Mouse (Mus musculus) cerebellum, adult (tissue): ENCODE data around the gene Sipa1l1.

Experiments
- ATAC-seq: cut with Nextera tagmentation; 2 replicates; pipeline ENCODE4 v1.9.2; 2017; ENCODE audit warnings: mild to moderate bottlenecking, moderate library complexity, mixed read lengths; ENCODE audit not compliant: insufficient number of reproducible peaks, low FRiP score, low TSS enrichment

The Sipa1l1 gene

DNA sequence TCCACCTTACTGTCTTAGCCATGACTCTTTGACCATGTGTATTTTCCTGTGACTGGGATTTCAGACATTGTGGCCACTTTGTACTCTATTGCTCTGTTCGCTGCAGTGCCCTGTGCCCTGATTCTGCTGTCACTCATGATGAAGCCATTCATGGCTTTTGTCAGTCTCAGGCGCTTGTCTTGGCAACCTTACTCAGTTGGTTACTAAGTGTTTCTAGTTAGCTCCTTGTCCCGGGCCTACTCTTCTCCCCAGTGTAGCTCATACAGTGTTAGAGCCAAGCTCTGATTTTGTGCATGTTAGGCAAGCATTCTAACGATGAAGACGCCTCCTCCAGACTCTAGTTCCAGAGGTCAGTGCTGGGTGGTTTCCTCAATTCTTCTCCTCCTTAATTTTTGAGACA is 155.5 kb downstream of the Sipa1l1 start:
- ATAC-seq: no peak

GRCm38 (mm10) chr12:82325502-82325901 is 156.4 kb downstream of the Sipa1l1 start:
- no peak for ATAC-seq

DNA sequence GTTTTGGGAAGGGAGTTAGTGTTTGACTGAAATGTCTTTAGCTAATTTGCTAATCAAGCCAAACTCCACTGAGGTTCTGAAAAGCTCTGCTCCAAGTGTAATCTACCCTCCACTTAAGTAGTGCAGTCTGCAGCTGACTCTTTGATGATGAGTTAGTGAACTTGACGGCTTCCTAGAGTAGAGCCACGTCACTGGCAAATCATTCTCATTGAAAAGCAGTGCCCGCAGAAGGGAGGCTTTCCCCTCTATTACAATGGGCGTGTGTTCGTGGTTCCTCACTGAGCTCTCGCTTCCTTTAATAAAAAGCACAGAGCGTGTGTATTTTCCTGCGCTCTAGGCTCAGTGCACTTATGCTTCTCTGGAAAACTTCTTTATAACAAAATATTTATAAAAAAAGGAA is 157.3 kb downstream of the Sipa1l1 start:
- ATAC-seq: no peak

DNA sequence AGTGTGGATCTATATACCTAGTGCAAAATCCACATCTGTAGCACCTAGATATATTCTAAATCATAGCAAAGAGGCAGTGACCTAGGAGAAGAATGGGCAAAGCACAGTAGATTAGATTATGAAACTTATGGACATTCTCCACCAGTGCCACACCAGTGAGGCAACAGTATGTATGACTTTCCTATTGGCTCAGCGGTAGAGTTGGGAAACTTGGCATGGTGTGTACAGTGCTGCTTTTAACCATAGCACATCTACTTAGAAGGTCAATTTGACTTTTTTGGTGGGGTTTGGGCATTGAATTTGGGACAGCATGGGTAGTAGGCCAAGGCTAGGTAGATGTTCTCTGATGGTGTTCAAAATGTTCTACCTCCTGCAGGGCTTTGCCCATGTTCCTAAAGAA is 159.0 kb downstream of the Sipa1l1 start:
- ATAC-seq: no peak

GRCm38 (mm10) chr12:82332836-82333614 is 163.9 kb downstream of the Sipa1l1 start:
- no peak for ATAC-seq

DNA sequence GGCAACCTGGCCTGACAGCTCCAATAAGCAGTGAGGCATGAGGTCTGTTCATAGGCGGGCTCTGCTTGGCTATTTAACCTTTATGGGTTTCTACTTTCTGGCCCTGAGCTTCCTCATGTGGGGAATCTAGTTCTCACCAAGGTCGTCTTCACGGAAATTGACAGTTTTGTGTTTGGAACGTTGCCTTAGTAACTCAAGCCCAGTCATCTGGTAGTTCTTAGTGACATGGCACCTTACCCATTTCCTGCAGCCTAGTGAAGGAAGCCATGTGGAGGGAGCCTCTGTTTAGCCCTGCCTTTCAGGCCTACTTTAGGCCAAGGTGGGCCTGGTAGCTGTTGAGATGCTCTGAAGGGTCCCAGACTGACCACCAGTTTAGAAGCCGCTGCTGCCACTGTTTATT is 164.9 kb downstream of the Sipa1l1 start:
- no peak for ATAC-seq

GRCm38 (mm10) chr12:82334550-82334949 is 165.4 kb downstream of the Sipa1l1 start:
- ATAC-seq: no peak

- no peak for ATAC-seq
Measured at GRCm38 (mm10) chr12:82335095-82335494, 166.0 kb downstream of the Sipa1l1 start.

- no peak for ATAC-seq
Measured at GRCm38 (mm10) chr12:82338550-82338949, 169.4 kb downstream of the Sipa1l1 start.

DNA sequence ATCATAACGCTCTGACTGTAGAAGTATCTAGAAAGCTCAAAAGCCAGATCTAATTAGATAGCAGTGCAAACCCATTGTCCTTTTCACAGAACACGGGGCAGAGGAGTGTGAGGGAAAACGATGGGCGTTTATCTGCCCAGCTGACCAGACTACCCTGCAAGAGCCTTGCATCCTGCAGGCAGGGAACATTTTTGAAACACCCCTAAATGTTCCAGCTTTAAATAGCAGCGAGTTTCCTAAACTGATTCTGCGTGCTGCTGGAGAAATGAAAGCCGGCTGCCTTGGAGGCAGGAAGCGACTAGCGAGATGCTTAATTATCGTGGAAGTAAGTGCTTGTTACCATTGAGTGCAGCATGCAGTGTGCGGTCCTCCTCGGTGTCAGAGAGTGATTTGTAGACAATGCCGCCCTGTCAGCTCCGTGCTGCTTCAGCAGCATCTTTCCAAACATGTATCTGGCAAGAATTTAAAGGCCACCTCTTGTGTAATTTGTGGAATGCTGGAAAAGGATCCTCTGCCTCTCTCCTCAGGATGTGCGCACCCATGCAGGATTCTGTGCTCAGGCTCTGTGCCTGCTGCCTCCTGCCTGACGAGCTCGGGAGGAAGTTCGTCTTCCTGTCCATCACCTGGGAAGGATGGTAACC is 170.2 kb downstream of the Sipa1l1 start:
- peak; percentile 68 for ATAC-seq

GRCm38 (mm10) chr12:82340196-82340918 is 171.2 kb downstream of the Sipa1l1 start:
- no peak for ATAC-seq

- no peak for ATAC-seq
Measured at GRCm38 (mm10) chr12:82341181-82341580, 172.1 kb downstream of the Sipa1l1 start.

DNA sequence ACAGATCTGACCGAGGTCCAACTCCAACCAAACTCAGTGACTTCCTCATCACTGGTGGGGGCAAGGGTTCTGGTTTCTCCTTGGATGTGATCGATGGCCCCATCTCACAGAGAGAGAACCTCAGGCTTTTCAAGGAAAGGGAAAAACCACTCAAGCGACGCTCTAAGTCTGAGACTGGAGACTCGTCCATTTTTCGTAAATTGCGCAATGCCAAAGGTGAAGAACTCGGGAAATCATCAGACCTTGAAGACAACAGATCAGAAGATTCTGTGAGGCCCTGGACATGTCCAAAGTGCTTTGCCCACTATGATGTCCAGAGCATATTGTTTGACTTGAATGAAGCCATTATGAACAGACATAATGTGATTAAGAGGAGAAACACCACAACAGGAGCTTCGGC is 172.6 kb downstream of the Sipa1l1 start:
- ATAC-seq: no peak

- no peak for ATAC-seq
Measured at GRCm38 (mm10) chr12:82350082-82350481, 181.0 kb downstream of the Sipa1l1 start.

- no peak for ATAC-seq
Measured at GRCm38 (mm10) chr12:82350891-82351290, 181.8 kb downstream of the Sipa1l1 start.

- ATAC-seq: no peak
Measured at GRCm38 (mm10) chr12:82353660-82354059, 184.5 kb downstream of the Sipa1l1 start.

DNA sequence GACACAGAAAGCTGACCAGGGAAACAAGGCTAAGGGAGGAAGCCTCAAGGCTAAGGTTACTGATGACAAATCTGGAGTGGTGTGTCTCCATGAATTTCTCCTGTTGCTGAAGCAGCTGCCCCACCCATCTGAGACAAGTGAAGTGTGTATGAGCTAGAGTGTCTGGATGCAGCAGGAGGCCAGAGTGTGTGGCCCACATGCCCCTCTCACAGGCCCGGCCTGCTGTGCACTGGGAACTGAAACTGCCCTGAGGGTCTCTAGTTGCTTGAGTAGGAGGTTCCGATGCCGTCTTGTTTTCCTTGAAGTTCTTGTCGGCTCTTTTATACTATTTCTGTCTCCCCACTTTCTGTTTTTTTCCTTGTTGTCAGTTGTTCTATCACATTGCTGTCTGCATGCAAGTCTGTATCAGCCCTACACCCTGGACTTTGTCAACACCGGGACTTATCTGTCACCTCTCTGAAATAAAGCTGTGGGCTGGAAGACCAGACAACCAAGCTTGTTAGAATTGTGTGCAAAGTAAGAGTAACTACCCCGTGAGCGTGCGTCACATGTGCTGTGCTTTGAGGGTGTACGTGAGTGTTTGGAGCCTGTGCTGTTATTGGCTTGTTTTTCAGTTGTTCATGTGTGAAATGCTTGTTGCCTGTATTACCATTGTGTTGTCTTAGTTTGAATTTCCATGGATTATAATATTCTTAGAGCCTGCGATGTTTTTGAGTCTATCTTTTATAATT is 186.5 kb downstream of the Sipa1l1 start:
- no peak for ATAC-seq

GRCm38 (mm10) chr12:82356476-82356875 is 187.4 kb downstream of the Sipa1l1 start:
- no peak for ATAC-seq

DNA sequence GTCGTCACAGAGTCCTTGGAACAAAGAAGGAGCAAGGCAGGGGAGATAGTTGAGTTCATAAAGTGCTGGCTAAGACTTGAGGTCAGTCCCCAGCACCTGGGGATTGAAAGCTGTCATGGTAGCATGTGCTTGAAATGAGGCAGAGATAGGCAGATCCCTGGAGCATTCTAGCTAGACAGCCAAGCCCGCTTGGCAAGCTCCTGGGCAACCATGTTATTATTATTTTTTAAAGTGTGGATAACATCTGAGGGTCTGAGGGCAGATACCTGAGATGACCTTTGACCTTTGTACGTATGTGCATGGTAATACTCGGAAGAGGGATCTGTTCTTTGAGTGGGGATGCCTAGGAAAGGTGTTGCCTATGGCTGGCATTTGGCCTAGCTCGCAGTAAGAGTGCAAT is 188.3 kb downstream of the Sipa1l1 start:
- no peak for ATAC-seq

- no peak for ATAC-seq
Measured at GRCm38 (mm10) chr12:82362796-82363195, 193.7 kb downstream of the Sipa1l1 start.

- ATAC-seq: no peak
Measured at GRCm38 (mm10) chr12:82364186-82364585, 195.1 kb downstream of the Sipa1l1 start.
